Mouse (Mus musculus) cortical plate, adult 2 months (tissue): ENCODE results near the gene Ctdspl.

Experiments used
- CTCF ChIP-seq: fragments of 200-500 bp; IDR thresholded peaks from 2 replicates; pipeline ENCODE4 v1.5.1; 2011; ENCODE audit warnings: mild to moderate bottlenecking, control low read depth, low read length; ENCODE audit not compliant: insufficient read depth; ENCODE audit errors: extremely low read depth
- POLR2A ChIP-seq: fragments of 200-500 bp; IDR thresholded peaks from 2 replicates; pipeline ENCODE4 v1.6.1; 2011; ENCODE audit warnings: mild to moderate bottlenecking, low read length, control low read depth; ENCODE audit not compliant: insufficient read depth; ENCODE audit errors: extremely low read depth

- TF ChIP-seq CTCF (no peak), POLR2A (no peak)
Observed at GRCm38 (mm10) chr9:118992586-118992955, 66.3 kb downstream of the Ctdspl start.
